Mouse (Mus musculus): Measurements from ENCODE around the gene Sspo. TPM values are rescaled to one million over a fixed set of nuclear protein-coding genes. Genes with fewer than 3 reads are reported as not detected.
A peak's percentile ranks its signal among the peaks of the same experiment; 100 is the strongest.

Gene Sspo
- polyA plus RNA-seq, 1 experiment from 2014 or later, result 0.38 TPM

- no peaks in the 10 kb centered on the region for H3K9me3 ChIP-seq (ENCODE audit: control insufficient read depth, low read length)
- 70% methylated on average over 14 of the region's 14 CpGs for WGBS
- no peak overlapping the region for H3K9ac ChIP-seq (ENCODE audit: low read depth, low read length)
These were observed 81.2 kb downstream of the Sspo start for GRCm38 (mm10) chr6:48529261-48529660.

DNA sequence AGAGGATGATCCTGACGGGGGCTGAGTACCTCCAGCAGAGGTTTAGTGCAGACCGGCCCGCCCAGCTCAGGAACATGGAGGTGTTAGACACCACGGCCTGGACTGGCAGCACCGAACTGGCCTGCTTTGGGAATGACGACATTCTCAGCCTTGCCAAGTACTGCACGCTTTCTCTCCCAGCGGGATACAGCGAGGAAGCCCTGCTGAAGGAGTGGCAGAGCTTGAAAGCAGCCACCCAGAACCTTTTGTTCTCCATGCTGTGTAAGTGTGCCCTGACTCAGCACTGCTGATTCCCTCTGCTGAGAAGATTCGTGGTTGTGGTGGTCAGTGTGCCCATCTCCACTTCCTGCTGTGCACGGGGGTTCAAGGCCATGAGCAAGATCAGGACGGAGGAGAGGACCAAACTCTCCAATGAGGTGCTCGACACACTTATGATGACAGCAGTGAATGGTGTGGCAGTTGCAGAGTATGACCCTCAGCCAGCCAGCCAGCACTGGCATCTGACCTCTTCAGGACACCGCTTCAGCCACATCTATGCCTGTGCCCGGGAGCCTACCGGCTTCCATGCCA, 81.9 kb downstream of the Sspo start:
- Histone ChIP-seq H3K4me3 (ENCODE audit: low read length) (no peak overlapping the region), H3K9ac (ENCODE audit: low read depth, low read length) (no peak overlapping the region), H3K4me2 (ENCODE audit: low read depth, low read length) (no peak overlapping the region), H3K36me3 (ENCODE audit: control insufficient read depth, insufficient read depth, low read length) (0 out of 2 replicates have a peak, but pooled peaks cover 3% of the 10 kb centered on the region), H3K4me1 (ENCODE audit: control insufficient read depth, insufficient read depth, low read length) (no peaks in the 10 kb centered on the region), H3K9me3 (ENCODE audit: control insufficient read depth, low read length) (no peaks in the 10 kb centered on the region), H3K27me3 (replicated peaks; ENCODE audit: control insufficient read depth, insufficient read depth, low read length) (no peaks in the 10 kb centered on the region), H3K27ac (ENCODE audit: low read length) (no peak overlapping the region)
- no peak for ATAC-seq
- 84% methylated on average over 16 of the region's 16 CpGs for WGBS

More at GRCm38 (mm10) chr6:48529261-48529660, 81.2 kb downstream of the Sspo start:
- 0 out of 2 replicates have a peak, but pooled peaks cover 3% of the 10 kb centered on the region for H3K36me3 ChIP-seq (ENCODE audit: control insufficient read depth, insufficient read depth, low read length)
- H3K4me2 ChIP-seq (ENCODE audit: low read depth, low read length), result no peak overlapping the region
- no peak overlapping the region for H3K27ac ChIP-seq (ENCODE audit: low read length)
- H3K4me1 ChIP-seq (ENCODE audit: control insufficient read depth, insufficient read depth, low read length), result no peaks in the 10 kb centered on the region
- H3K4me3 ChIP-seq (ENCODE audit: low read length), result no peak overlapping the region
- no peak for ATAC-seq
- no peaks in the 10 kb centered on the region for H3K27me3 ChIP-seq (replicated peaks; ENCODE audit: control insufficient read depth, insufficient read depth, low read length)

DNA sequence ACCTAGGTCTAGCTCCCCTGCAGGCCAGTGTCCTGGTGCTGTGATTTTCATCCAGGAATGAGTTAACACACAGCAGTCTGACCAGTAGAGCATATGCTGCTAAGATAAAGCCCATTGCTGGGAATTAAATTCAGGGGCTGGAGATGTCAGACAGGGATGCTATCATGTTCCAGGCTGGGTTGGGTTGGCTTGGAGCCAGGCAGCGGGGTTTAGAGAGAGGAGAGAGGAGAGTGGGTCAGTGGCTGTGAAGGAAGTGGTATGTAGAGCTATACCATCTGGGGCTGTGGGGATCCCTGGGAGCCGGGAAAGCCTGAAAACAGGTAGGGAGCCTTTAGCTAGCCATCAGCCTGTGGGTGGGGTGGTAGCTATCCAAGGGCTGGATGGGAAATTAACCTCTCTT, 82.8 kb downstream of the Sspo start:
- Histone ChIP-seq H3K9ac (ENCODE audit: low read depth, low read length) (no peak overlapping the region), H3K4me2 (ENCODE audit: low read depth, low read length) (no peak overlapping the region), H3K36me3 (ENCODE audit: control insufficient read depth, insufficient read depth, low read length) (0 out of 2 replicates have a peak, but pooled peaks cover 3% of the 10 kb centered on the region), H3K4me1 (ENCODE audit: control insufficient read depth, insufficient read depth, low read length) (no peaks in the 10 kb centered on the region), H3K27me3 (replicated peaks; ENCODE audit: control insufficient read depth, insufficient read depth, low read length) (no peaks in the 10 kb centered on the region), H3K27ac (ENCODE audit: low read length) (no peak overlapping the region), H3K9me3 (ENCODE audit: control insufficient read depth, low read length) (no peaks in the 10 kb centered on the region), H3K4me3 (ENCODE audit: low read length) (no peak overlapping the region)
- WGBS, result 57% methylated on average over 2 of the region's 2 CpGs
- no peak for ATAC-seq

DNA sequence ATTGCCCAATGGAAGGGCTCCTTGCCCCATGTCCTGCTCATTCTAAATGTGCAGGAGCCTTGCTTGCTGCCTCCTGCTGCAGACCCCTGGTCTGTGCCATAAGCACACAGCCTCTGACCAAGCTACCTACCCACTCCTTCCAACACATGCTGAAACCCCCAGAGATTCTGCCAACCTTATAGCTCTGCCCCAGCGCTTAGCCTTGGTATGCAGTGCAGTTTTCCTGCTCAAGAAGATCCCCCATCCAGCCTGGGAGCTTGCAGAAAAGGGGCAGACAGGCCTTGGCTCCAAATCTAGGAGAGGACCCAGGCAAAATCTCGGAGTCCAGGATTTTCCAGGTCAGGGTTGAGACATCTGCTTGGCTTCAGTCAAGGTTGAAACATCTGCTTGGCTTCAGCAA, 85.4 kb downstream of the Sspo start:
- Histone ChIP-seq H3K27me3 (replicated peaks; ENCODE audit: control insufficient read depth, insufficient read depth, low read length) (no peaks in the 10 kb centered on the region), H3K4me3 (ENCODE audit: low read length) (no peak overlapping the region), H3K36me3 (ENCODE audit: control insufficient read depth, insufficient read depth, low read length) (0 out of 2 replicates have a peak, but pooled peaks cover 3% of the 10 kb centered on the region), H3K4me1 (ENCODE audit: control insufficient read depth, insufficient read depth, low read length) (peaks cover 12% of the 10 kb centered on the region), H3K27ac (ENCODE audit: low read length) (no peak overlapping the region), H3K9me3 (ENCODE audit: control insufficient read depth, low read length) (no peaks in the 10 kb centered on the region), H3K4me2 (ENCODE audit: low read depth, low read length) (no peak overlapping the region), H3K9ac (ENCODE audit: low read depth, low read length) (no peak overlapping the region)
- ATAC-seq, result no peak
- WGBS, result 83% methylated on average over 2 of the region's 2 CpGs

GRCm38 (mm10) chr6:48534913-48535312, 86.9 kb downstream of the Sspo start:
- H3K4me3 ChIP-seq (ENCODE audit: low read length), result no peak overlapping the region
- 84% methylated on average over 8 of the region's 8 CpGs for WGBS
- ATAC-seq, result no peak

DNA sequence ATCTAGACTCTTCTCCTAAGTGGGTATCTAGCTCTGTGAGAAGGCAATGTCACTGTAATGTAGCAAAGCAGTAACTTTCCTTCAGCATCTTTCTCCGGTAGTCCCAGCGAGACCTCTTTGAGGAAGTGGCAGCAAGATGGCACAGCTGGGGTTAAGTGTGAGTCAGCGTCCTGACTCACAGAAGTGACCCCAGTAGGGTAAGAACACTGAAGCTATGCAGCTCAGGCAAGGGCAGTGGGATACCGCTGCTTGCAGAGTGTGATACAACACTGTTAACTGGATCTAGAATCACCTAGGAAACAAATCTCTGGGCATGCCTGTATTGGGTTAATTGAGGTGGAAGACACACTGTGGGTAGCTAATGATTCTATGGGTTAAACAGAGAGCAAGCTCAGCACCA, 88.1 kb downstream of the Sspo start:
- peaks cover 12% of the 10 kb centered on the region for H3K4me1 ChIP-seq (ENCODE audit: control insufficient read depth, insufficient read depth, low read length)
- H3K27me3 ChIP-seq (replicated peaks; ENCODE audit: control insufficient read depth, insufficient read depth, low read length), result no peaks in the 10 kb centered on the region
- no peaks in the 10 kb centered on the region for H3K9me3 ChIP-seq (ENCODE audit: control insufficient read depth, low read length)
- WGBS, result 74% methylated on average over 4 of the region's 4 CpGs
- 0 out of 2 replicates have a peak, but pooled peaks cover 3% of the 10 kb centered on the region for H3K36me3 ChIP-seq (ENCODE audit: control insufficient read depth, insufficient read depth, low read length)
- H3K4me2 ChIP-seq (ENCODE audit: low read depth, low read length), result no peak overlapping the region
- no peak overlapping the region for H3K9ac ChIP-seq (ENCODE audit: low read depth, low read length)
- no peak overlapping the region for H3K27ac ChIP-seq (ENCODE audit: low read length)
- no peak for ATAC-seq
- H3K4me3 ChIP-seq (ENCODE audit: low read length), result no peak overlapping the region

More at GRCm38 (mm10) chr6:48534913-48535312, 86.9 kb downstream of the Sspo start:
- H3K4me1 ChIP-seq (ENCODE audit: control insufficient read depth, insufficient read depth, low read length), result peaks cover 12% of the 10 kb centered on the region
- 0 out of 2 replicates have a peak, but pooled peaks cover 3% of the 10 kb centered on the region for H3K36me3 ChIP-seq (ENCODE audit: control insufficient read depth, insufficient read depth, low read length)
- no peak overlapping the region for H3K27ac ChIP-seq (ENCODE audit: low read length)
- H3K9ac ChIP-seq (ENCODE audit: low read depth, low read length), result no peak overlapping the region
- H3K4me2 ChIP-seq (ENCODE audit: low read depth, low read length), result no peak overlapping the region
- H3K9me3 ChIP-seq (ENCODE audit: control insufficient read depth, low read length), result no peaks in the 10 kb centered on the region
- H3K27me3 ChIP-seq (replicated peaks; ENCODE audit: control insufficient read depth, insufficient read depth, low read length), result no peaks in the 10 kb centered on the region

DNA sequence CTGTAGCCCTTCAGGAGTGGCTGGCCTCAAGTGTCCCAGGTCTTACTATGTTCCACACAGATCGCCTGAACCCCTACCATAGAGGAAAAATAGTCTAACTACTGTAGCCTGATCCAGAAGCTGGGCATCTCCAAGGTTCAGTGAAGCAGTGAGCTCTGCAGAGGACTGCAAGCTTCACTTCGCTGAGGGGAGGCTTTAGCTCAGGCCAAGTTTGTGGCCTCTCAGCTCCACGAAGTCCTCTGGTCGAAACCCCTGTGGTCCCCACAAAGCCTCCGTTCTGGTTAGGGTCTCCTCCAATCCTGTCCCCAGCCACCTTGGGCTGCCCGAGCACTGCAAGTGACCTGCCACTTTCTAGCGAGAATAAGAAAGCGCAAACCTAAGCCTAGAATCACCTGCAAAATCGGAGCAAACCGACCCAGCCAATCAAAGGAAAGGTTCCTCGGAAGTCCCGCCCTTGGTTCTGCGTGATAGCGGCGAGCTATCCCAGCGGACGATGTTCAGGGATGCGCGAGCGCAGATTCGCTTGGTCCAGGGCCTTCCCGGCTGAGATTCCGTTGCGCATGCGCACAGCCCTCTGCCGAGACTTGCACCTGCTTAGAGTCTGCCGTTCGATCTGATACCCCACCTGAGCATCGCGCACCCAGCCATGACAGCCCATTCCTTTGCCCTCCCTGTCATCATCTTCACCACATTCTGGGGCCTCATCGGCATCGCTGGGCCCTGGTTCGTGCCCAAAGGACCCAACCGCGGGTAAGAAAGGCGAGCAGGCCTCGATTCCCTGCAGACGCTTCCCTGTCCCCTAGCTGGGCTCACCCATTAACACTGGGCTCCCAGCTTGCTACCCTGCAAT, 89.3 kb downstream of the Sspo start, which contains the start of gene Atp6v0e2:
Atp6v0e2 (plus strand) TSS at position 511 of the 850 bp plus-strand sequence.
- 3% methylated on average over 38 of the region's 38 CpGs for WGBS
- no peaks in the 10 kb centered on the region for H3K9me3 ChIP-seq (ENCODE audit: control insufficient read depth, low read length)
- peak within 1 kb of the TSS; percentile 57 for H3K4me2 ChIP-seq (ENCODE audit: low read depth, low read length)
- H3K9ac ChIP-seq (ENCODE audit: low read depth, low read length), result peak within 1 kb of the TSS; percentile 64
- H3K4me3 ChIP-seq (ENCODE audit: low read length), result peak within 1 kb of the TSS; percentile 53
- peak; percentile 84 for ATAC-seq
- H3K27me3 ChIP-seq (replicated peaks; ENCODE audit: control insufficient read depth, insufficient read depth, low read length), result no peaks in the 10 kb centered on the region
- H3K4me1 ChIP-seq (ENCODE audit: control insufficient read depth, insufficient read depth, low read length), result peaks cover 22% of the 10 kb centered on the region
- H3K36me3 ChIP-seq (ENCODE audit: control insufficient read depth, insufficient read depth, low read length), result 0 out of 2 replicates have a peak, but pooled peaks cover 3% of the 10 kb centered on the region
- no peak within 1 kb of the TSS for H3K27ac ChIP-seq (ENCODE audit: low read length)

- Histone ChIP-seq H3K4me1 (ENCODE audit: control insufficient read depth, insufficient read depth, low read length) (peaks cover 22% of the 10 kb centered on the region), H3K27ac (ENCODE audit: low read length) (no peak overlapping the region), H3K27me3 (replicated peaks; ENCODE audit: control insufficient read depth, insufficient read depth, low read length) (no peaks in the 10 kb centered on the region), H3K36me3 (ENCODE audit: control insufficient read depth, insufficient read depth, low read length) (no peaks in the 10 kb centered on the region), H3K4me2 (ENCODE audit: low read depth, low read length) (no peak overlapping the region), H3K9me3 (ENCODE audit: control insufficient read depth, low read length) (no peaks in the 10 kb centered on the region), H3K4me3 (ENCODE audit: low read length) (no peak overlapping the region), H3K9ac (ENCODE audit: low read depth, low read length) (no peak overlapping the region)
- WGBS, result 74% methylated on average over 4 of the region's 5 CpGs
- ATAC-seq, result no peak
These were observed 91.1 kb downstream of the Sspo start for GRCm38 (mm10) chr6:48538841-48539737.

GRCm38 (mm10) chr6:48539860-48540259, 91.8 kb downstream of the Sspo start:
- no peak for ATAC-seq
- no peak overlapping the region for H3K4me2 ChIP-seq (ENCODE audit: low read depth, low read length)
- no peaks in the 10 kb centered on the region for H3K9me3 ChIP-seq (ENCODE audit: control insufficient read depth, low read length)
- no peaks in the 10 kb centered on the region for H3K36me3 ChIP-seq (ENCODE audit: control insufficient read depth, insufficient read depth, low read length)
- 74% methylated on average over 5 of the region's 5 CpGs for WGBS
- H3K27me3 ChIP-seq (replicated peaks; ENCODE audit: control insufficient read depth, insufficient read depth, low read length), result no peaks in the 10 kb centered on the region
- no peak overlapping the region for H3K4me3 ChIP-seq (ENCODE audit: low read length)
- H3K4me1 ChIP-seq (ENCODE audit: control insufficient read depth, insufficient read depth, low read length), result peaks cover 22% of the 10 kb centered on the region
- H3K27ac ChIP-seq (ENCODE audit: low read length), result no peak overlapping the region
- no peak overlapping the region for H3K9ac ChIP-seq (ENCODE audit: low read depth, low read length)
